Mouse (Mus musculus): ENCODE measurements around the gene Ppcdc.

DNA sequence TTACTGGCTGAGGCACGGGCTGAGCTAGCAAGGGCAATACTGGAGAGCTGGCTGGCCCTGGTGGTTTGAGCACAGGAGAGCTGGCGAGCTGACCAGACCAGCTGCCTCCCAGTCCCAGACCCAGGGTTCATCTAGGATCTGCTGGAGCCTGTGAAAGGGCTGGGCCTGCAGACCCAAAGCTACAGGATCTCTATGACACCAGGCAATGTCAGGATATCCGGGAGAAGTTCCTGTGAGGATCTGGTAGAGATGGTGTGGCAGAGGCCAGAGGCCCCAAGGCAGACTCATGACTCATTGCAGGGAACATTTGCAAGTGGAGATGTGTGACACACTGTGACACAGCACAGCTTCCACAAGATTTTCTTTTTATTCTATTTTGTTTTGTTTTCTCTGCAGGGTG, 14.8 kb downstream of the Ppcdc start:
- no peak for TF ChIP-seq REST (IDR thresholded peaks at IDR 0.05; ENCODE audit: insufficient read depth, insufficient read length)
- TF ChIP-seq POLR2A (IDR thresholded peaks at IDR 0.05; ENCODE audit: insufficient read length, low read depth), result no peak
- TF ChIP-seq CEBPB (IDR thresholded peaks at IDR 0.05; ENCODE audit: insufficient read depth, poor library complexity, severe bottlenecking), result no peak
- no peak for TF ChIP-seq TCF12 (IDR thresholded peaks at IDR 0.05; ENCODE audit: insufficient read depth, poor library complexity, severe bottlenecking)
- TF ChIP-seq MYOD1 (IDR thresholded peaks at IDR 0.05; ENCODE audit: control insufficient read depth in 1 of 3, insufficient read length in 2 of 3, low read depth in 2 of 3), result no peak
- no peak for TF ChIP-seq POLR2AphosphoS2 (IDR thresholded peaks at IDR 0.05; ENCODE audit: insufficient read length, low read depth)
- no peak for TF ChIP-seq SRF (IDR thresholded peaks at IDR 0.05; ENCODE audit: control insufficient read depth, insufficient read length, low read depth)
- TF ChIP-seq USF1 (IDR thresholded peaks at IDR 0.05; ENCODE audit: low read depth), result no peak
- no peak for TF ChIP-seq MAX (IDR thresholded peaks at IDR 0.05; ENCODE audit: low read depth)

Data from myocyte (in vitro differentiated cells).